Comparison of ENCODE assay signal across 8 mouse cellular contexts in genomic region chr11:98796515-98797216, GRCm38 (mm10). TPM values are rescaled to one million over a fixed set of nuclear protein-coding genes. Genes with fewer than 3 reads are reported as not detected.
DNase-seq lines count a peak whose midpoint lies in the region; ATAC-seq lines count a peak whose summit lies in the region.

No protein-coding gene starts in this region.

- peak overlapping the region; percentile 81 for H3K4me2 ChIP-seq in embryonic facial prominence, embryonic 15.5 days (replicated peaks)
- peak overlapping the region; percentile 91 for H3K4me2 ChIP-seq in heart, embryonic 12.5 days
- peak overlapping the region; percentile 77 for H3K4me2 ChIP-seq in kidney, embryonic 15.5 days
- peak overlapping the region; percentile 99 for H3K4me2 ChIP-seq in liver, embryonic 13.5 days
- H3K4me2 ChIP-seq in neural tube, embryonic 11.5 days (ENCODE audit: low read depth): peak overlapping the region; percentile 95

- H3K4me3 ChIP-seq in embryonic facial prominence, embryonic 15.5 days (replicated peaks): peak overlapping the region; percentile 99
- peak overlapping the region; percentile 91 for H3K4me3 ChIP-seq in heart, embryonic 12.5 days
- H3K4me3 ChIP-seq in kidney, embryonic 15.5 days (replicated peaks): peak overlapping the region; percentile 100
- peak overlapping the region; percentile 99 for H3K4me3 ChIP-seq in liver, embryonic 13.5 days (replicated peaks)
- peak overlapping the region; percentile 100 for H3K4me3 ChIP-seq in neural tube, embryonic 11.5 days (ENCODE audit: low read depth, low read length)

- WGBS in embryonic facial prominence, embryonic 15.5 days: under 1% methylated on average over 23 of the region's 23 CpGs
- 2% methylated on average over 23 of the region's 23 CpGs for WGBS in heart, embryonic 12.5 days
- 1% methylated on average over 23 of the region's 23 CpGs for WGBS in kidney, embryonic 15.5 days
- 4% methylated on average over 23 of the region's 23 CpGs for WGBS in liver, embryonic 13.5 days (ENCODE audit: insufficient replicate concordance)
- WGBS in neural tube, embryonic 11.5 days: 4% methylated on average over 23 of the region's 23 CpGs

- no peak for ATAC-seq in embryonic facial prominence, embryonic 15.5 days (ENCODE audit: insufficient number of reproducible peaks, low FRiP score, low TSS enrichment, low read depth)
- ATAC-seq in heart, embryonic 12.5 days (ENCODE audit: insufficient number of reproducible peaks, low FRiP score): peak; percentile 7; the same call in 1 of the 2 replicates
- ATAC-seq in kidney, embryonic 15.5 days (replicated peaks; ENCODE audit: low FRiP score): peak; percentile 22; the same call in 1 of the 2 replicates
- ATAC-seq in liver, embryonic 13.5 days (ENCODE audit: low read depth): peak; percentile 7; the same call in 1 of the 2 replicates
- ATAC-seq in neural tube, embryonic 11.5 days (ENCODE audit: insufficient read depth, low FRiP score, low TSS enrichment): peak; percentile 31; the same call in 1 of the 2 replicates

- peaks cover 28% of the 10 kb centered on the region for H3K4me1 ChIP-seq in embryonic facial prominence, embryonic 15.5 days
- H3K4me1 ChIP-seq in heart, embryonic 12.5 days (replicated peaks): peaks cover 22% of the 10 kb centered on the region
- peaks cover 46% of the 10 kb centered on the region for H3K4me1 ChIP-seq in kidney, embryonic 15.5 days
- H3K4me1 ChIP-seq in liver, embryonic 13.5 days (replicated peaks): peaks cover 58% of the 10 kb centered on the region
- peaks cover 21% of the 10 kb centered on the region for H3K4me1 ChIP-seq in neural tube, embryonic 11.5 days (ENCODE audit: control insufficient read depth, insufficient read depth, low read length)

- peaks cover 37% of the 10 kb centered on the region for H3K36me3 ChIP-seq in embryonic facial prominence, embryonic 15.5 days
- H3K36me3 ChIP-seq in heart, embryonic 12.5 days: peaks cover 32% of the 10 kb centered on the region
- peaks cover 38% of the 10 kb centered on the region for H3K36me3 ChIP-seq in kidney, embryonic 15.5 days
- peaks cover 34% of the 10 kb centered on the region for H3K36me3 ChIP-seq in liver, embryonic 13.5 days
- peaks cover 10% of the 10 kb centered on the region; the same call in 1 of the 2 replicates for H3K36me3 ChIP-seq in neural tube, embryonic 11.5 days (ENCODE audit: control insufficient read depth, insufficient read depth, low read length)

- no peaks in the 10 kb centered on the region for H3K27me3 ChIP-seq in embryonic facial prominence, embryonic 15.5 days
- H3K27me3 ChIP-seq in heart, embryonic 12.5 days (replicated peaks): no peaks in the 10 kb centered on the region
- no peaks in the 10 kb centered on the region for H3K27me3 ChIP-seq in kidney, embryonic 15.5 days
- H3K27me3 ChIP-seq in liver, embryonic 13.5 days: no peaks in the 10 kb centered on the region
- no peaks in the 10 kb centered on the region for H3K27me3 ChIP-seq in neural tube, embryonic 11.5 days (ENCODE audit: control insufficient read depth, insufficient read depth, low read length)

- H3K9ac ChIP-seq in embryonic facial prominence, embryonic 15.5 days: peak overlapping the region; percentile 100
- H3K9ac ChIP-seq in heart, embryonic 12.5 days: peak overlapping the region; percentile 99
- peak overlapping the region; percentile 100 for H3K9ac ChIP-seq in kidney, embryonic 15.5 days
- peak overlapping the region; percentile 99 for H3K9ac ChIP-seq in liver, embryonic 13.5 days
- H3K9ac ChIP-seq in neural tube, embryonic 11.5 days (ENCODE audit: low read length): peak overlapping the region; percentile 99

- H3K27ac ChIP-seq in embryonic facial prominence, embryonic 15.5 days (replicated peaks): peak overlapping the region; percentile 100
- H3K27ac ChIP-seq in heart, embryonic 12.5 days (ENCODE audit: poor library complexity, severe bottlenecking): peak overlapping the region; percentile 100
- peak overlapping the region; percentile 100 for H3K27ac ChIP-seq in kidney, embryonic 15.5 days
- peak overlapping the region; percentile 97 for H3K27ac ChIP-seq in liver, embryonic 13.5 days
- peak overlapping the region; percentile 99 for H3K27ac ChIP-seq in neural tube, embryonic 11.5 days (ENCODE audit: low read depth, low read length)

- DNase-seq in CD4-positive, CD25-positive, alpha-beta regulatory T cell, adult 2 months (ENCODE audit: low read depth, low spot score): peak; percentile 69
- peak; percentile 76 for DNase-seq in adrenal gland, adult 2 months
- DNase-seq in liver, embryonic 13.5 days: peak; percentile 46
- peak; percentile 79 for DNase-seq in neural tube, embryonic 11.5 days (ENCODE audit: low spot score)
- DNase-seq in thymus, postnatal 25 days: peak; percentile 80

- no peaks in the 10 kb centered on the region for H3K9me3 ChIP-seq in embryonic facial prominence, embryonic 15.5 days (replicated peaks)
- H3K9me3 ChIP-seq in heart, embryonic 12.5 days (replicated peaks): no peaks in the 10 kb centered on the region
- H3K9me3 ChIP-seq in kidney, embryonic 15.5 days (replicated peaks): no peaks in the 10 kb centered on the region
- H3K9me3 ChIP-seq in liver, embryonic 13.5 days (replicated peaks): no peaks in the 10 kb centered on the region
- no peaks in the 10 kb centered on the region for H3K9me3 ChIP-seq in neural tube, embryonic 11.5 days (ENCODE audit: control insufficient read depth, low read length)

RNA-seq across cellular contexts. Expression of gene Msl1, which starts 1.4 kb away (rescaled TPM):
- 10 to 100 TPM; 80.9 to 98.0 TPM for total RNA-seq in adrenal gland, adult 2 months (2021)
- 63.2 and 65.0 TPM in 2 replicates for polyA plus RNA-seq in adrenal gland, adult 2 months (2012; rRNA removed)
- polyA plus RNA-seq in embryonic facial prominence, embryonic 15.5 days (2015; fragmentation: Nextera tagmentation; extraction: Ambion mirVana): 28.7 and 30.4 TPM in 2 replicates
- polyA plus RNA-seq in heart, embryonic 12.5 days (2016; fragmentation: Nextera tagmentation; extraction: Ambion mirVana): 20.3 and 21.4 TPM in 2 replicates
- 25.1 and 25.8 TPM in 2 replicates for polyA plus RNA-seq in kidney, embryonic 15.5 days (2015; fragmentation: Nextera tagmentation; extraction: Ambion mirVana)
- 6.8 and 6.9 TPM in 2 replicates for polyA plus RNA-seq in liver, embryonic 13.5 days (2015; fragmentation: Nextera tagmentation; extraction: Ambion mirVana)
- 24.1 and 24.2 TPM in 2 replicates for polyA plus RNA-seq in neural tube, embryonic 11.5 days (2014; fragmentation: Nextera tagmentation; extraction: Ambion mirVana)

RNA-seq across cellular contexts. Expression of gene Casc3, which starts 8.0 kb away (rescaled TPM):
- 10 to 100 TPM; 30.0 to 32.3 TPM for total RNA-seq in adrenal gland, adult 2 months (2021)
- polyA plus RNA-seq in adrenal gland, adult 2 months (2012; rRNA removed): 27.9 and 30.2 TPM in 2 replicates
- polyA plus RNA-seq in embryonic facial prominence, embryonic 15.5 days (2015; fragmentation: Nextera tagmentation; extraction: Ambion mirVana): 37.0 and 42.2 TPM in 2 replicates
- 31.8 and 33.3 TPM in 2 replicates for polyA plus RNA-seq in heart, embryonic 12.5 days (2016; fragmentation: Nextera tagmentation; extraction: Ambion mirVana)
- polyA plus RNA-seq in kidney, embryonic 15.5 days (2015; fragmentation: Nextera tagmentation; extraction: Ambion mirVana): 40.6 and 40.8 TPM in 2 replicates
- polyA plus RNA-seq in liver, embryonic 13.5 days (2015; fragmentation: Nextera tagmentation; extraction: Ambion mirVana): 13.3 and 16.1 TPM in 2 replicates
- 55.4 and 59.4 TPM in 2 replicates for polyA plus RNA-seq in neural tube, embryonic 11.5 days (2014; fragmentation: Nextera tagmentation; extraction: Ambion mirVana)

RNA-seq across cellular contexts. Expression of gene Nr1d1, which starts 21.5 kb away (rescaled TPM):
- 100 to 1,000 TPM; 135 to 155 TPM for total RNA-seq in adrenal gland, adult 2 months (2021)
- 404 and 577 TPM in 2 replicates for polyA plus RNA-seq in adrenal gland, adult 2 months (2012; rRNA removed)
- polyA plus RNA-seq in embryonic facial prominence, embryonic 15.5 days (2015; fragmentation: Nextera tagmentation; extraction: Ambion mirVana): 1.7 and 1.8 TPM in 2 replicates
- polyA plus RNA-seq in heart, embryonic 12.5 days (2016; fragmentation: Nextera tagmentation; extraction: Ambion mirVana): 6.4 TPM in 2 replicates
- 2.0 and 2.3 TPM in 2 replicates for polyA plus RNA-seq in kidney, embryonic 15.5 days (2015; fragmentation: Nextera tagmentation; extraction: Ambion mirVana)
- 0.59 and 1.0 TPM in 2 replicates for polyA plus RNA-seq in liver, embryonic 13.5 days (2015; fragmentation: Nextera tagmentation; extraction: Ambion mirVana)
- polyA plus RNA-seq in neural tube, embryonic 11.5 days (2014; fragmentation: Nextera tagmentation; extraction: Ambion mirVana): 1.5 and 1.9 TPM in 2 replicates

RNA-seq across cellular contexts. Expression of gene Rapgefl1, which starts 39.9 kb away (rescaled TPM):
- total RNA-seq in adrenal gland, adult 2 months (2021): under 1 TPM; 0.29 to 0.79 TPM
- polyA plus RNA-seq in adrenal gland, adult 2 months (2012; rRNA removed): 1.5 and 1.9 TPM in 2 replicates
- polyA plus RNA-seq in embryonic facial prominence, embryonic 15.5 days (2015; fragmentation: Nextera tagmentation; extraction: Ambion mirVana): 13.0 and 13.9 TPM in 2 replicates
- polyA plus RNA-seq in heart, embryonic 12.5 days (2016; fragmentation: Nextera tagmentation; extraction: Ambion mirVana): 0.51 and 1.0 TPM in 2 replicates
- 1.6 and 1.7 TPM in 2 replicates for polyA plus RNA-seq in kidney, embryonic 15.5 days (2015; fragmentation: Nextera tagmentation; extraction: Ambion mirVana)
- 0.20 and 0.23 TPM in 2 replicates for polyA plus RNA-seq in liver, embryonic 13.5 days (2015; fragmentation: Nextera tagmentation; extraction: Ambion mirVana)
- 2.3 and 2.8 TPM in 2 replicates for polyA plus RNA-seq in neural tube, embryonic 11.5 days (2014; fragmentation: Nextera tagmentation; extraction: Ambion mirVana)

RNA-seq across cellular contexts. Expression of gene Thra, which starts 56.2 kb away (rescaled TPM):
- 10 to 100 TPM; 84.6 to 86.1 TPM for total RNA-seq in adrenal gland, adult 2 months (2021)
- polyA plus RNA-seq in adrenal gland, adult 2 months (2012; rRNA removed): 105 and 132 TPM in 2 replicates
- 51.0 and 51.2 TPM in 2 replicates for polyA plus RNA-seq in embryonic facial prominence, embryonic 15.5 days (2015; fragmentation: Nextera tagmentation; extraction: Ambion mirVana)
- 27.0 and 29.8 TPM in 2 replicates for polyA plus RNA-seq in heart, embryonic 12.5 days (2016; fragmentation: Nextera tagmentation; extraction: Ambion mirVana)
- 21.7 and 26.9 TPM in 2 replicates for polyA plus RNA-seq in kidney, embryonic 15.5 days (2015; fragmentation: Nextera tagmentation; extraction: Ambion mirVana)
- 8.8 and 9.8 TPM in 2 replicates for polyA plus RNA-seq in liver, embryonic 13.5 days (2015; fragmentation: Nextera tagmentation; extraction: Ambion mirVana)
- polyA plus RNA-seq in neural tube, embryonic 11.5 days (2014; fragmentation: Nextera tagmentation; extraction: Ambion mirVana): 32.0 and 34.7 TPM in 2 replicates

Comparison
In these comparisons a context has a peak if more than half of its experiments do, and no peak if none do; other contexts are left out.
1. RNA of gene Nr1d1, which starts 21.5 kb away (polyA plus RNA-seq): 404 to 577 TPM in adrenal gland, adult 2 months; 6.4 TPM in heart, embryonic 12.5 days, 2.0 to 2.3 TPM in kidney, embryonic 15.5 days, 1.5 to 1.9 TPM in neural tube, embryonic 11.5 days, 1.7 to 1.8 TPM in embryonic facial prominence, embryonic 15.5 days and 0.59 to 1.0 TPM in liver, embryonic 13.5 days; every median in the first group is over 10 times any median in the second.
2. Peak in every context shown above with its lines, with median percentiles within 50 percentile points of each other: DNase-seq, H3K27ac ChIP-seq, H3K4me2 ChIP-seq, H3K4me3 ChIP-seq and H3K9ac ChIP-seq.